Mouse (Mus musculus): Measurements from ENCODE around the gene Cacna2d1.

GRCm38 (mm10) chr5:16184064-16184463, 249.6 kb downstream of the Cacna2d1 start:
- TF ChIP-seq CTCF (IDR thresholded peaks at IDR 0.05 in 2 of 3, conservative IDR thresholded peaks at IDR 0.05 in 1 of 3; ENCODE audit: control insufficient read depth in 1 of 3, insufficient read depth in 1 of 3, low read depth in 2 of 3, low read length in 3 of 3, poor library complexity in 1 of 3, severe bottlenecking in 1 of 3): no peak
- no peak for TF ChIP-seq POLR2A (IDR thresholded peaks at IDR 0.05; ENCODE audit: control insufficient read depth in 1 of 2, insufficient read depth in 1 of 2, low read depth in 1 of 2, low read length in 2 of 2, poor library complexity in 1 of 2)
- no peak for TF ChIP-seq BHLHE40 (IDR thresholded peaks at IDR 0.05; ENCODE audit: borderline replicate concordance, low read depth, low read length)
- no peak for TF ChIP-seq RAD21 (IDR thresholded peaks at IDR 0.05; ENCODE audit: low read depth, low read length)
- TF ChIP-seq GATA1 (IDR thresholded peaks at IDR 0.05; ENCODE audit: low read depth, low read length): no peak
- TF ChIP-seq USF2 (IDR thresholded peaks at IDR 0.05; ENCODE audit: borderline replicate concordance in 1 of 2, insufficient read depth in 1 of 2, low read depth in 1 of 2, low read length in 2 of 2): no peak
- no peak for TF ChIP-seq ZKSCAN1 (IDR thresholded peaks at IDR 0.05; ENCODE audit: low read depth, low read length)
- TF ChIP-seq RCOR1 (IDR thresholded peaks at IDR 0.05; ENCODE audit: low read depth, low read length): no peak
- TF ChIP-seq MXI1 (IDR thresholded peaks at IDR 0.05; ENCODE audit: low read depth, low read length): no peak
- TF ChIP-seq ELF1 (IDR thresholded peaks at IDR 0.05; ENCODE audit: low read depth, low read length): no peak
- TF ChIP-seq MAX (IDR thresholded peaks at IDR 0.05; ENCODE audit: low read length): no peak
